Mouse (Mus musculus): Measurements from ENCODE around the gene Rufy2. TPM values are rescaled to one million over a fixed set of nuclear protein-coding genes. Genes with fewer than 3 reads are reported as not detected.

Gene Rufy2
- total and polyA plus RNA-seq, 3 experiments, result 0.57 to 6.5 (median 5.8) TPM

DNA sequence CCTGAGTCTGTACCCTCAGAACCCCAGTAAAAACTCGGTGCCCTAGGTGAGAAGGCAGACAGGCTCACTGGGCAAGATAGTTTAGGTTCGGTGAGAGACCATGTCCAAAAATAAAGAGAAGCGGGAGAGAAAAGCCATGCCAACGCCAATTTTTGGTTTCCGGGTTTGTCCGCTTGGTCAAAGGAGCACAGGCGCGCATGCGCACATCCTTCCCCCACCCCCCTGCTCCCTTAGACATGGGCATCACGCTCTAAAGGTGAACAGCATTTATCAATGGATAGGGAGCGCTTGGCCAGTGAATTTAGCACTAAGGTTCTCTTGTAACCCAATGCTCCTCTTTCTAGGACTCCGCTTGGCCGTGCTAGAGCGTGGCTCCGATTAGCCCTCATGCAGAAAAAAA is 10.6 kb downstream of the Rufy2 start:
- no peaks in the 10 kb centered on the region for H3K27me3 ChIP-seq (ENCODE audit: insufficient read depth, low read length)
- no peak for ATAC-seq (ENCODE audit: extremely low read depth, insufficient number of reproducible peaks, low FRiP score, poor library complexity, severe bottlenecking)
- peaks cover 45% of the 10 kb centered on the region for H3K36me3 ChIP-seq (replicated peaks)
- TF ChIP-seq POLR2AphosphoS5 (IDR thresholded peaks at IDR 0.05; ENCODE audit: insufficient replicate concordance, low read depth, low read length), result no peak
- TF ChIP-seq GATA1 (IDR thresholded peaks at IDR 0.05; ENCODE audit: borderline replicate concordance, low read length), result no peak
- no peak for TF ChIP-seq GATA2 (IDR thresholded peaks at IDR 0.05; ENCODE audit: borderline replicate concordance, low read depth, low read length)
- no peak overlapping the region for H3K4me3 ChIP-seq (ENCODE audit: low read depth, low read length)
- no peaks in the 10 kb centered on the region for H3K9me3 ChIP-seq (replicated peaks)
- DNase-seq (ENCODE audit: low spot score), result no peak
- H3K4me1 ChIP-seq (ENCODE audit: insufficient read depth, low read depth, low read length), result no peaks in the 10 kb centered on the region

DNA sequence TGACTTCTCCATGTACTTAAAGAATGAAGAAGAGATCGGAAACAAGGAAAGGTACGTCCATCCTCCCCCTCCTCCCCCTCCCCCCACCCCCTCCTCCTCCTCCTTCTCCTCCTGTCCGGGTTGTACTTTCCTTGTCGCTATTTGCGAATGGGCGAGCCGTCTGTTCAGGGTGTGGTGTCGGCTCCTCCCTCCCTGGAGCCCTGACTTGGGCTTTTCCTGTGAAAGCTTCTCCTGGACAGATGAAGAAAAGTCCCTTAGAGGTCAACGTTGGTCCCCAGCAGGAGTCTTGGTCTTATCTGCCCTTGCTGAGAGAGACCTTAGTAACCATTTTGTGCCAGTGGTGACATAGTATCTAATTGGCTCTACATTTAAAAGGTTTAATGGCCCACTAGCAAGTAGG is 14.0 kb downstream of the Rufy2 start:
- ATAC-seq (ENCODE audit: extremely low read depth, insufficient number of reproducible peaks, low FRiP score, poor library complexity, severe bottlenecking) (no peak), DNase-seq (ENCODE audit: low spot score) (no peak)
- no peaks in the 10 kb centered on the region for H3K27me3 ChIP-seq (ENCODE audit: insufficient read depth, low read length)
- no peaks in the 10 kb centered on the region for H3K9me3 ChIP-seq (replicated peaks)
- no peak for TF ChIP-seq GATA1 (IDR thresholded peaks at IDR 0.05; ENCODE audit: borderline replicate concordance, low read length)
- TF ChIP-seq TAL1 (conservative IDR thresholded peaks at IDR 0.05; ENCODE audit: low read depth, low read length), result no peak
- no peak for TF ChIP-seq POLR2AphosphoS5 (IDR thresholded peaks at IDR 0.05; ENCODE audit: insufficient replicate concordance, low read depth, low read length)
- TF ChIP-seq GATA2 (IDR thresholded peaks at IDR 0.05; ENCODE audit: borderline replicate concordance, low read depth, low read length), result no peak
- no peak for TF ChIP-seq CTCF (IDR thresholded peaks at IDR 0.05; ENCODE audit: low read depth, low read length)
- no peaks in the 10 kb centered on the region for H3K4me1 ChIP-seq (ENCODE audit: insufficient read depth, low read depth, low read length)
- no peak overlapping the region for H3K4me3 ChIP-seq (ENCODE audit: low read depth, low read length)
- H3K36me3 ChIP-seq (replicated peaks), result peaks cover 63% of the 10 kb centered on the region

DNA sequence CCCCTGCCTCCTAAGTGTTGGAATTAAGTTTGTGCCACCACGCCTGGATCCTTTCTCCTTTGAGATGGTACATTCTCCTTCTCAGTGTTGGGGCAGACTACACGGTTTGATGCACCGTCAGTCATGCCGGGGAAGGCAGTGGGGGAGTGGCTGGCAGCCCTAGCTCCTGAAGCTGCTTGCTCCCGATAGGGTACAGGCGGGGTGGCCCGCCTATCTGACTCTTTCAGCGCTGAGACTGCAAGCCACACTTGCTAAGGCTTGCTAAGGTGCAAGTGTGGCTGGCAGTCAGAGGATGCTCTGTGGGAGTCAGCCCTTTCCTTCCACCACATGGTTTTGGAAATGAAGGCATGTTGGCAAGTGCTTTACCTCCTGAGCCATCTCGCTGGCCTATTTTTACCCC is 20.6 kb downstream of the Rufy2 start:
- ATAC-seq (ENCODE audit: extremely low read depth, insufficient number of reproducible peaks, low FRiP score, poor library complexity, severe bottlenecking) (no peak), DNase-seq (ENCODE audit: low spot score) (no peak)
- H3K36me3 ChIP-seq (replicated peaks), result peaks cover 77% of the 10 kb centered on the region

DNA sequence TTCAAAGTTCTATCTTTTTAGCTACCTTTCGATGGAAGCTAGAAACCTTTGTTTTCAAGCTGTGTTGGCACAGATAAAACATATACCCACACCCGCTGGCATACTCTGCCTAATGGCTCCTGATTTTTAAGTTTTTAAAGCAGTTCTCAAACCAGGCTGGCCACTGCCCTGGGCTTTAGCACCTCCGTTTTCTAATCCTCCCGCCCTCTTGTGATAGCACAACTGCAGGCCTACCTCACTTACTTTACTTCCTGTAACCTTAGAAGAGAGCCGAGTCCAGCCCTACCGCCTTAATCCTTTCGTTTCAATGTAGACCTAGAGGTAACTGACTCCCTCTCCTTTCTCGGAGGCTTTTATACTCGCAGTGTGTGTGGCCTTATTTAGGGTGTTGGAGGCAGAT is 23.2 kb downstream of the Rufy2 start:
- ATAC-seq (ENCODE audit: extremely low read depth, insufficient number of reproducible peaks, low FRiP score, poor library complexity, severe bottlenecking) (no peak), DNase-seq (ENCODE audit: low spot score) (no peak)
- H3K4me3 ChIP-seq (ENCODE audit: low read depth, low read length), result no peak overlapping the region
- no peaks in the 10 kb centered on the region for H3K27me3 ChIP-seq (ENCODE audit: insufficient read depth, low read length)
- no peaks in the 10 kb centered on the region for H3K9me3 ChIP-seq (replicated peaks)
- H3K36me3 ChIP-seq (replicated peaks), result peaks cover 72% of the 10 kb centered on the region
- TF ChIP-seq GATA1 (IDR thresholded peaks at IDR 0.05; ENCODE audit: borderline replicate concordance, low read length), result no peak
- H3K4me1 ChIP-seq (ENCODE audit: insufficient read depth, low read depth, low read length), result no peaks in the 10 kb centered on the region

More for the DNA sequence above, 20.6 kb downstream of the Rufy2 start:
- Histone ChIP-seq H3K9me3 (replicated peaks) (no peaks in the 10 kb centered on the region), H3K27me3 (ENCODE audit: insufficient read depth, low read length) (no peaks in the 10 kb centered on the region), H3K4me1 (ENCODE audit: insufficient read depth, low read depth, low read length) (no peaks in the 10 kb centered on the region), H3K4me3 (ENCODE audit: low read depth, low read length) (no peak overlapping the region)
- no peak for TF ChIP-seq TAL1 (conservative IDR thresholded peaks at IDR 0.05; ENCODE audit: low read depth, low read length)
- no peak for TF ChIP-seq CTCF (IDR thresholded peaks at IDR 0.05; ENCODE audit: low read depth, low read length)
- TF ChIP-seq GATA1 (IDR thresholded peaks at IDR 0.05; ENCODE audit: borderline replicate concordance, low read length), result no peak
- TF ChIP-seq POLR2AphosphoS5 (IDR thresholded peaks at IDR 0.05; ENCODE audit: insufficient replicate concordance, low read depth, low read length), result no peak
- TF ChIP-seq GATA2 (IDR thresholded peaks at IDR 0.05; ENCODE audit: borderline replicate concordance, low read depth, low read length), result no peak

DNA sequence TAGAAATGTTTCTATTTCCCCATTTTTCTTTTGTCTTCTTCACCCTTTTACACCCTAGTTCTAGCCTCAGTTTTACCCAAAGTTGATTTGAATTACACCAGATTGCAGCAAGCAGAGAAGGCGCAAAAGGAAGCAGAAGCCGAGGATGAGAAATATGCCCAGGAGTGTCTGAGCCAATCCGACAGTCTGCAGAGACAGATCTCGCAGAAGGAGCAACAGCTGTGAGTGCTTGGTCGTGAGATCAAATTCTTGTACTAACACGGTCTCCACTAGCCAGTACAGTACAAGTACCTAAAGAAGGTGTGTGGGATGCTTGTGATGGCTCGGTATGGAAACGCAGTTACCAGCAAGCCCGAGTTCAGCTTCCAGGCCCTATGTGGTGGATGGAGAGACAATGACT is 24.5 kb downstream of the Rufy2 start:
- DNase-seq (ENCODE audit: low spot score) (no peak), ATAC-seq (ENCODE audit: extremely low read depth, insufficient number of reproducible peaks, low FRiP score, poor library complexity, severe bottlenecking) (no peak)
- TF ChIP-seq GATA2 (IDR thresholded peaks at IDR 0.05; ENCODE audit: borderline replicate concordance, low read depth, low read length), result no peak
- no peak for TF ChIP-seq POLR2AphosphoS5 (IDR thresholded peaks at IDR 0.05; ENCODE audit: insufficient replicate concordance, low read depth, low read length)
- no peak for TF ChIP-seq CTCF (IDR thresholded peaks at IDR 0.05; ENCODE audit: low read depth, low read length)
- no peak for TF ChIP-seq TAL1 (conservative IDR thresholded peaks at IDR 0.05; ENCODE audit: low read depth, low read length)
- TF ChIP-seq GATA1 (IDR thresholded peaks at IDR 0.05; ENCODE audit: borderline replicate concordance, low read length), result no peak
- no peaks in the 10 kb centered on the region for H3K9me3 ChIP-seq (replicated peaks)
- H3K36me3 ChIP-seq (replicated peaks), result peaks cover 73% of the 10 kb centered on the region
- no peak overlapping the region for H3K4me3 ChIP-seq (ENCODE audit: low read depth, low read length)
- no peaks in the 10 kb centered on the region for H3K27me3 ChIP-seq (ENCODE audit: insufficient read depth, low read length)
- H3K4me1 ChIP-seq (ENCODE audit: insufficient read depth, low read depth, low read length), result no peaks in the 10 kb centered on the region

DNA sequence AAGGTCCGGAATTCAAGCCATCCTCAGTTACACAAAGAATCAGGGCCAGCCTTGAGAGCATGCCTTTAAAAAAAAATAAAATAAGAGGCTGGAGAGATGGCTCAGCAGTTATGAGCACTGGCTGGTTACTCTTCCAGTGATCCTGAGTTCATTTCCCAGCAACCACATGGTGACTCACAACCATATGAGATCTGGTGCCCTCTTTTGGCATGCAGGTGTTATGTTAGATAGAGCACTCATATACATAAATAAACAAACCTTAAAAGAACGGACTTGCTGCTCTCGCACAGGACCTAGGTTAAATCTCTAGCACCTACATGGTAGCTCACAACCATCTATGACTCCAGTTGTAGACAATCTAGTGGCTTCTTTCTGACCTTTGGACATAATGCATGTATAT is 28.2 kb downstream of the Rufy2 start:
- ATAC-seq (ENCODE audit: extremely low read depth, insufficient number of reproducible peaks, low FRiP score, poor library complexity, severe bottlenecking) (no peak), DNase-seq (ENCODE audit: low spot score) (no peak)
- TF ChIP-seq POLR2AphosphoS5 (IDR thresholded peaks at IDR 0.05; ENCODE audit: insufficient replicate concordance, low read depth, low read length), result no peak
- no peak for TF ChIP-seq GATA1 (IDR thresholded peaks at IDR 0.05; ENCODE audit: borderline replicate concordance, low read length)
- no peak for TF ChIP-seq CTCF (IDR thresholded peaks at IDR 0.05; ENCODE audit: low read depth, low read length)
- TF ChIP-seq GATA2 (IDR thresholded peaks at IDR 0.05; ENCODE audit: borderline replicate concordance, low read depth, low read length), result no peak
- TF ChIP-seq TAL1 (conservative IDR thresholded peaks at IDR 0.05; ENCODE audit: low read depth, low read length), result no peak
- no peak overlapping the region for H3K4me3 ChIP-seq (ENCODE audit: low read depth, low read length)
- no peaks in the 10 kb centered on the region for H3K4me1 ChIP-seq (ENCODE audit: insufficient read depth, low read depth, low read length)
- peaks cover 63% of the 10 kb centered on the region for H3K36me3 ChIP-seq (replicated peaks)
- H3K9me3 ChIP-seq (replicated peaks), result no peaks in the 10 kb centered on the region
- no peaks in the 10 kb centered on the region for H3K27me3 ChIP-seq (ENCODE audit: insufficient read depth, low read length)

DNA sequence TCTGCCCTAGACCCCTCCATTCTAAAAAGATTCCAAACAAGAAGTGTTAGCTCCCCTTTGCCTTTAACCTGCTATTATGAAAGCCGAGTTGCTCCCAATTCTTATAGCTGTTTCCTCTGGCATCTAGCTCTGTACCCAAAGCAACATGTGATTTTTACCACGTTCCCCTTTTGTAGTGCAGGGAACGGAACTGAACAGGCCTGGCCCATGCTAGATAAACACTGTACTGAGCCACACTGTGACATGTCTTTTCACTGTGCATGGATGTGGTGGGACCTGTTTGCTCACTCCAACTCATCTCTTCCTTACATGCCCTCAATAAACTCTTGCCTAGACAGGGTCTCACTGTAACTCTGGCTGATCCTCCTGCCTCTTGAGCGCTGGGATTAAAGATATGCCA is 30.2 kb downstream of the Rufy2 start:
- no peaks in the 10 kb centered on the region for H3K4me1 ChIP-seq (ENCODE audit: insufficient read depth, low read depth, low read length)
- DNase-seq (ENCODE audit: low spot score) (no peak), ATAC-seq (ENCODE audit: extremely low read depth, insufficient number of reproducible peaks, low FRiP score, poor library complexity, severe bottlenecking) (no peak)
- H3K27me3 ChIP-seq (ENCODE audit: insufficient read depth, low read length), result no peaks in the 10 kb centered on the region
- no peaks in the 10 kb centered on the region for H3K9me3 ChIP-seq (replicated peaks)
- TF ChIP-seq GATA1 (IDR thresholded peaks at IDR 0.05; ENCODE audit: borderline replicate concordance, low read length), result no peak
- TF ChIP-seq TAL1 (conservative IDR thresholded peaks at IDR 0.05; ENCODE audit: low read depth, low read length), result no peak
- no peak for TF ChIP-seq POLR2AphosphoS5 (IDR thresholded peaks at IDR 0.05; ENCODE audit: insufficient replicate concordance, low read depth, low read length)
- TF ChIP-seq GATA2 (IDR thresholded peaks at IDR 0.05; ENCODE audit: borderline replicate concordance, low read depth, low read length), result no peak
- no peak for TF ChIP-seq CTCF (IDR thresholded peaks at IDR 0.05; ENCODE audit: low read depth, low read length)
- no peak overlapping the region for H3K4me3 ChIP-seq (ENCODE audit: low read depth, low read length)
- peaks cover 59% of the 10 kb centered on the region for H3K36me3 ChIP-seq (replicated peaks)
